Mouse (Mus musculus) erythroblast, embryonic 14.5 days (primary cell): Measurements from ENCODE around the gene Dusp9.

Source experiments
- GATA1 ChIP-seq: IDR thresholded peaks from 2 replicates; pipeline ENCODE4 v1.6.1; 2012; ENCODE audit warnings: low read length, inconsistent platforms, mixed read lengths
- TAL1 ChIP-seq: IDR thresholded peaks from 3 replicates; pipeline ENCODE4 v1.6.1; 2012; ENCODE audit warnings: low read length, inconsistent platforms, mixed read lengths

- TF ChIP-seq GATA1 (no peak), TAL1 (no peak)
Measured at GRCm38 (mm10) chrX:73615876-73616275, 23.3 kb upstream of the Dusp9 start.
